23 mouse cellular contexts compared by ENCODE assay signal in the genomic region with DNA sequence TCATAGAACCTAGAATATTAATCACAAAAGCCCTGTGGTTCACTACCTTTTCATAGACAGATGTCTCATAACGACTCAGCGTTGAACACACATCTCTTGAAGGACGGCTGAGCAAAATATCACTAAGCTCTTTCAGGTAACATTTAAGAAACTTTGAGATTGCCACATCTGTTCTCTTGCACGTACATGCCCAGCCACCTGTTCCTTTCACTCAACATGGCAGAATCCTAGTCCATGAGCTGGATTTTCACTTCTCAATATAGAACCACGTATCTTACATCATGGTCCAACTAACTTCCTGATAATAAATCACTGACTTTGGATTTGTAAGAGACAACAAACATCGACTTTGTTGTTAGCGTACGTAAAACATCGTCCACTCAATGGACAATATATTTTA.
"Had no signal": no experiment of that assay in that cellular context is flagged by ENCODE, and none has a peak within 500 bp of the region (broad histone marks: within the 10 kb centered on the region; RNA-seq: fewer than 3 reads in every experiment).

No protein-coding gene starts in this region.

- H3K27me3 ChIP-seq: heart, embryonic 12.5 days; hindbrain, embryonic 12.5 days; intestine, embryonic 15.5 days; limb, embryonic 12.5 days; liver, embryonic 13.5 days; liver, embryonic 15.5 days had no signal

- H3K36me3 ChIP-seq: heart, embryonic 10.5 days; heart, embryonic 12.5 days; hindbrain, embryonic 10.5 days; hindbrain, embryonic 12.5 days; intestine, embryonic 15.5 days; limb, embryonic 10.5 days; limb, embryonic 12.5 days; liver, embryonic 13.5 days; liver, embryonic 15.5 days had no signal

- DNase-seq: gastrocnemius, postnatal 10 days; heart, adult 18-20 months; heart, postnatal 10 days; heart, postnatal 4 days; kidney, adult 18-20 months; kidney, adult 8-10 months; kidney, postnatal 10 days; kidney, postnatal 25 days; kidney, postnatal 4 days; layer of hippocampus, postnatal 36 days; liver; liver, embryonic 13.5 days had no signal

- H3K4me3 ChIP-seq: heart, embryonic 10.5 days; heart, embryonic 12.5 days; hindbrain, embryonic 10.5 days; hindbrain, embryonic 12.5 days; intestine, embryonic 15.5 days; layer of hippocampus, adult 2 months; limb, embryonic 10.5 days; limb, embryonic 12.5 days; liver, embryonic 13.5 days; liver, embryonic 15.5 days had no signal

- H3K27ac ChIP-seq: heart, embryonic 10.5 days; hindbrain, embryonic 10.5 days; hindbrain, embryonic 12.5 days; hindbrain, embryonic 14.5 days; intestine, embryonic 15.5 days; layer of hippocampus, adult 2 months; limb, embryonic 10.5 days; limb, embryonic 12.5 days; liver, embryonic 13.5 days; liver, embryonic 15.5 days had no signal

- H3K4me2 ChIP-seq: heart, embryonic 12.5 days; hindbrain, embryonic 12.5 days; hindbrain, embryonic 14.5 days; intestine, embryonic 15.5 days; limb, embryonic 12.5 days; liver, embryonic 11.5 days; liver, embryonic 13.5 days; liver, embryonic 15.5 days had no signal
